Mouse (Mus musculus) adipose tissue, adult 10 weeks (tissue): ENCODE data around the gene Ndufab1. TPM values are rescaled to one million over a fixed set of nuclear protein-coding genes. Genes with fewer than 3 reads are reported as not detected.

Experiments used
- polyA plus RNA-seq: library from polyadenylated mRNA; stranded (reverse); fragments of 350-450 nt; fragmentation: Illumina TruSeq; extraction: RNeasy Lipid Tissue Mini Kit (QIAGEN cat#74804); gene quantifications from one replicate; pipeline ENCODE4 v1.2.3, GENCODE M21; 2014; ENCODE audit warnings: low read depth, low replicate concordance

The Ndufab1 gene
- 253 TPM for polyA plus RNA-seq

GRCm38 (mm10) chr7:122101747-122102244 is at the start of gene Ndufab1:
Ndufab1 (minus strand) TSS chr7:122101886.

GRCm38 (mm10) chr7:122132497-122133337 is 31.0 kb upstream of the Ndufab1 start, which contains the start of the genes Palb2 and Dctn5:
Palb2 (minus strand) TSS chr7:122132985.
Dctn5 (plus strand) TSS chr7:122133041.

GRCm38 (mm10) chr7:122066945-122067516 is 34.7 kb downstream of the Ndufab1 start, which contains the start of the genes Ubfd1 and Ears2:
Ubfd1 (plus strand) TSS chr7:122067175.
Ears2 (minus strand) TSS chr7:122067263.

Other genes with a start within 250 kb of the Ndufab1 start
- 0.66 TPM for gene Scnn1b, start 236.8 kb downstream of the Ndufab1 start, polyA plus RNA-seq
- 24.3 TPM for gene Cog7, start 120.2 kb downstream of the Ndufab1 start, polyA plus RNA-seq
- gene Gga2, start 80.7 kb downstream of the Ndufab1 start, polyA plus RNA-seq: 78.2 TPM
- 32.1 TPM for gene Ubfd1, start 34.7 kb downstream of the Ndufab1 start, polyA plus RNA-seq
- 10.9 TPM for gene Ears2, start 34.6 kb downstream of the Ndufab1 start, polyA plus RNA-seq
- 2.9 TPM for gene Palb2, start 31.1 kb upstream of the Ndufab1 start, polyA plus RNA-seq
- 64.8 TPM for gene Dctn5, start 31.2 kb upstream of the Ndufab1 start, polyA plus RNA-seq
- 2.4 TPM for gene Plk1, start 57.6 kb upstream of the Ndufab1 start, polyA plus RNA-seq
- gene Ern2, start 84.3 kb upstream of the Ndufab1 start, polyA plus RNA-seq: not detected
- 16.5 TPM for gene Chp2, start 117.6 kb upstream of the Ndufab1 start, polyA plus RNA-seq
- gene Prkcb, start 186.9 kb upstream of the Ndufab1 start, polyA plus RNA-seq: 11.7 TPM